Mouse (Mus musculus) hindbrain, embryonic 13.5 days (tissue): ENCODE results near the gene Dus2. TPM values are rescaled to one million over a fixed set of nuclear protein-coding genes. Genes with fewer than 3 reads are reported as not detected.

Source experiments
- ATAC-seq: fragments of 200-750 bp; cut with Nextera tagmentation; 2 replicates; pipeline ENCODE4 v1.8.0; 2017; ENCODE audit warnings: moderate TSS enrichment; ENCODE audit not compliant: low FRiP score
- H3K27ac ChIP-seq: fragments of 300-500 bp; sonication (generic); 2 replicates; pipeline ENCODE4 v1.5.1; 2015; ENCODE audit warnings: inconsistent platforms, mild to moderate bottlenecking, moderate library complexity
- H3K27me3 ChIP-seq: fragments of 300-500 bp; sonication (generic); 2 replicates; pipeline ENCODE4 v1.6.1; 2015; ENCODE audit warnings: mild to moderate bottlenecking, inconsistent platforms
- H3K36me3 ChIP-seq: fragments of 300-500 bp; sonication (generic); 2 replicates; pipeline ENCODE4 v1.6.1; 2015; ENCODE audit warnings: mild to moderate bottlenecking, inconsistent platforms
- H3K4me1 ChIP-seq: fragments of 300-500 bp; sonication (generic); replicated peaks from 2 replicates; pipeline ENCODE4 v1.6.1; 2015; ENCODE audit warnings: inconsistent platforms
- H3K4me2 ChIP-seq: fragments of 300-500 bp; sonication (generic); 2 replicates; pipeline ENCODE4 v1.6.1; 2015; ENCODE audit warnings: inconsistent platforms, mild to moderate bottlenecking, moderate library complexity
- H3K4me3 ChIP-seq: fragments of 300-500 bp; sonication (generic); 2 replicates; pipeline ENCODE4 v1.5.1; 2015; ENCODE audit warnings: mild to moderate bottlenecking, inconsistent platforms
- H3K9ac ChIP-seq: fragments of 300-500 bp; sonication (generic); 2 replicates; pipeline ENCODE4 v1.6.1; 2015; ENCODE audit warnings: mild to moderate bottlenecking, inconsistent platforms
- H3K9me3 ChIP-seq: fragments of 300-500 bp; sonication (generic); 2 replicates; pipeline ENCODE4 v1.6.1; 2016; ENCODE audit warnings: inconsistent platforms
- WGBS: fragments of 180-500 bp; shearing (Covaris S2); methylation state at CpG from one replicate; pipeline ENCODE4 v1.1.7; 2015; 5-methylcytosine and 5-hydroxymethylcytosine counted together
- polyA plus RNA-seq: library from polyadenylated mRNA; unstranded; fragments of >200 nt; fragmentation: Nextera tagmentation; extraction: Ambion mirVana; gene quantifications from 2 replicates; pipeline ENCODE4 v1.2.1, GENCODE M21; 2015

Dus2 gene
- polyA plus RNA-seq = 23.3 and 23.6 TPM in 2 replicates

DNA sequence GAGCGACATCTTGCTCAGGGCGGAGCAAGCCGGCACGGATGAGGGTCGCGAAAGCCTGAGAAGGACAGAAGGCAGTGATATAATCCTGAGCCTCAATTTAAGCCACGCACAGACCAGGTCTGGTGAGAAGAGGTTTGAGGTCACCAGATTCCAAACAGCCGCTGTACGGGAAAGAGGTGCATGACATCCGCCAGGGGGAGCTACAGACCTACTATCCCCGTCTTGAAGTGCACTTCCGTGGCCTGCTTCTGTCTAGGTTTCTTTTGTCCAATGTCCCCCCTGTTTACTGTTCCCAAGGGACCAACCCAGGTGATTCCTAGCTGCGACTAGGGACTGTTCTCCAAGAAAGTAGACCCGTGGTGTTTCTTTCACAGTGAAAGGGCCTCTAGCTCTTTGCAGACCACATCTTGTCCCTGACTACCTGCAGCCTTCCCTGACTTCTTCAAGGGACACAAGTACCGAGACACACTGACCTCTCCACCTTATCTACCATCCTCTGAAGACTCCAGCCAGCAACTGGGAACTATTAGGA lies at the start of gene Dus2:
Dus2 (plus strand) TSS at position 482 of the 532 bp plus-strand sequence.
- Histone ChIP-seq H3K27ac (no peak within 1 kb of the TSS), H3K9me3 (no peaks in the 10 kb centered on the region), H3K27me3 (peaks cover 10% of the 10 kb centered on the region; the same call in 1 of the 2 replicates), H3K4me2 (0 out of 2 replicates have a peak within 1 kb of the TSS, but pooled peaks have one; percentile 16), H3K4me3 (no peak within 1 kb of the TSS), H3K36me3 (no peaks in the 10 kb centered on the region), H3K9ac (no peak within 1 kb of the TSS), H3K4me1 (peaks cover 4% of the 10 kb centered on the region; the same call in 1 of the 2 replicates)
- ATAC-seq = no peak
- WGBS = 12% methylated on average over 15 of the region's 15 CpGs

DNA sequence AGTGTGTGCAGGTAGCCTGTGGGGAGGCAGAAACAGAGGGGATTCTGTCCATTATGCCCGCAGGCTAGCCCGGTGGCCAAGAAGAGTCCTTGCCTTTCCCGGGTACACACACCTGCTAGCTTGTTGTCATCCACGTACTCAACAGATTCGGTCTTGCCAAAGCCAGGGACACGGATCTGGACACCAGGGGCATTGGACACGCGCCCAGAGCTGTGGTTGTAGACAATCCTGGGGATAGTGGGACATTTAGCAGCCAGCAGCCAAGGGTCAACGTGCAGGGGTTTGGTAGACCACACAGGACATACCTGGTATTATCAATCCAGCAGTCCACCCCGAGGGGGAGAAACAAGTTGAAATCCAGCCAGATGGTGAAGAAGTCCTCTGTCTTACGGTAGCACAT lies 49.1 kb upstream of the Dus2 start:
- 95% methylated on average over 11 of the region's 11 CpGs for WGBS
- no peak overlapping the region for H3K9ac ChIP-seq
- no peaks in the 10 kb centered on the region for H3K27me3 ChIP-seq
- H3K4me3 ChIP-seq = no peak overlapping the region
- no peak for ATAC-seq
- H3K4me1 ChIP-seq = peaks cover 11% of the 10 kb centered on the region
- H3K36me3 ChIP-seq = peaks cover 7% of the 10 kb centered on the region; the same call in 1 of the 2 replicates
- no peak overlapping the region for H3K4me2 ChIP-seq
- H3K9me3 ChIP-seq = no peaks in the 10 kb centered on the region
- no peak overlapping the region for H3K27ac ChIP-seq

DNA sequence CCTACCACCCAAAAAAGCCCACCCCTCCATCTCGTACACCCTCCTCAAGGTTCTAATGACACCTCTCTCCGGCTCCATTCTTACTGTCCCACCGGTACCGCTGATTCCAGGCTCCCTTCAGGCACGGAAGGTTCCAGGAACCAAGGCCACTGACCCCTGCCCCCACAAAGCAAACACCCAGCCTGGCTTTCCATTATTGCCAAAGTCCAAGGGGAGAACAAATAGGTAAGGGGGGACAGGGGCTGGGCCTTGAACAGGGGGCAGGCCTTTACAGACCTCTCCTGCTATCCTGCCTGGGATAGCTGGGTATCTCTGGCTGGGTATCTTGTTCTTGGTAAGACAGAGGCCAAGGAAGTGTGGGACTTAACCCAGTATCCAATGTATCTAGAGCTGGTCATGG lies 48.6 kb upstream of the Dus2 start:
- 93% methylated on average over 5 of the region's 5 CpGs for WGBS
- Histone ChIP-seq H3K4me3 (no peak overlapping the region), H3K27ac (no peak overlapping the region), H3K36me3 (peaks cover 7% of the 10 kb centered on the region; the same call in 1 of the 2 replicates), H3K9me3 (no peaks in the 10 kb centered on the region), H3K4me1 (peaks cover 11% of the 10 kb centered on the region), H3K4me2 (no peak overlapping the region), H3K9ac (no peak overlapping the region), H3K27me3 (no peaks in the 10 kb centered on the region)
- no peak for ATAC-seq

DNA sequence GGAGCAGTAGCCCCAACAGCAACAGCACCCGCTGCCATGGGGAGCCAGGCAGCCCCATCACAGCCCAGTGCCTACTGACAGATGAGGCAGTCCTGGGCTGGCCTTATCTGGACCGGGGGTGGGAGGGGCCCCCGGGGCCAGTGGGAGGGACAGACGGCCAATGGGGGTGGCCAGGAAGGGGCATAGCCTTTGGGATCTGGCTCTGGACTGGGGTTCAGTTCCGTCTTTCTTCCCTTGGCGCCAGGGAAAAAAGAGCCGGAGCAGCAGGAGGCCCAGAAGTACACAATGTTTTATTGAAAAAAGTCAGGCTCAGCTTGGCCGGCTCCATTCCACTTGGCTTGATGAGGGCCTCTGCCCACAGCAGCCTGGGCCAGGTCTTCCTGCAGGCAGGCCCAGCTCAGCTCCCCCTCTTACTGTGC lies 47.8 kb upstream of the Dus2 start, which contains the start of gene Lcat:
Lcat (minus strand) TSS at position 62 of the 419 bp plus-strand sequence.
- ATAC-seq = no peak
- no peak within 1 kb of the TSS for H3K9ac ChIP-seq
- no peaks in the 10 kb centered on the region for H3K9me3 ChIP-seq
- H3K27ac ChIP-seq = no peak within 1 kb of the TSS
- H3K27me3 ChIP-seq = no peaks in the 10 kb centered on the region
- peaks cover 4% of the 10 kb centered on the region for H3K4me1 ChIP-seq
- H3K36me3 ChIP-seq = peaks cover 7% of the 10 kb centered on the region; the same call in 1 of the 2 replicates
- no peak within 1 kb of the TSS for H3K4me2 ChIP-seq
- no peak within 1 kb of the TSS for H3K4me3 ChIP-seq
- 54% methylated on average over 8 of the region's 8 CpGs for WGBS

DNA sequence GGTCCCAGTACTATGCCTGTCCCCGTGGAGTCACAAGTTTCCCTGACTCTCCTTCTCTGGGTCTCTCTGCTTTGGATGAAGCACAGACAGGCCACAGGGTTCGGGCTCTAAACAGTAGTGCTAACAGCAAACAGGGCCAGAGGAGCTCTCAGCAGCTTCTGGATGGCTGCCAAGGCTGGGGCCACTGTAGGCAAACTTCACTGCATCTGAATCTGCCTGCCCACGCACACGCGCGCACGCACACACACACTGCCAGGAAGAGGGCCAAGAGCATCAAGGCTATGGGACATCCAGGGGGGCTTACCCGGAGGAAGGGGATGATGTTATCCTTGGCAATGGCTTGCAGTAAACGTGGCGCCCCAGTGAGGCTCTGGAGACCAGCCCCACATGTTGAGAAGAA lies 41.8 kb upstream of the Dus2 start:
- H3K27me3 ChIP-seq = no peaks in the 10 kb centered on the region
- 75% methylated on average over 10 of the region's 10 CpGs for WGBS
- peaks cover 7% of the 10 kb centered on the region; the same call in 1 of the 2 replicates for H3K36me3 ChIP-seq
- H3K4me3 ChIP-seq = no peak overlapping the region
- H3K27ac ChIP-seq = peak overlapping the region; percentile 6; the same call in 1 of the 2 replicates
- H3K9me3 ChIP-seq = no peaks in the 10 kb centered on the region
- ATAC-seq = peak; percentile 30; the same call in 1 of the 2 replicates
- H3K4me1 ChIP-seq = peaks cover 14% of the 10 kb centered on the region
- no peak overlapping the region for H3K9ac ChIP-seq
- H3K4me2 ChIP-seq = no peak overlapping the region

DNA sequence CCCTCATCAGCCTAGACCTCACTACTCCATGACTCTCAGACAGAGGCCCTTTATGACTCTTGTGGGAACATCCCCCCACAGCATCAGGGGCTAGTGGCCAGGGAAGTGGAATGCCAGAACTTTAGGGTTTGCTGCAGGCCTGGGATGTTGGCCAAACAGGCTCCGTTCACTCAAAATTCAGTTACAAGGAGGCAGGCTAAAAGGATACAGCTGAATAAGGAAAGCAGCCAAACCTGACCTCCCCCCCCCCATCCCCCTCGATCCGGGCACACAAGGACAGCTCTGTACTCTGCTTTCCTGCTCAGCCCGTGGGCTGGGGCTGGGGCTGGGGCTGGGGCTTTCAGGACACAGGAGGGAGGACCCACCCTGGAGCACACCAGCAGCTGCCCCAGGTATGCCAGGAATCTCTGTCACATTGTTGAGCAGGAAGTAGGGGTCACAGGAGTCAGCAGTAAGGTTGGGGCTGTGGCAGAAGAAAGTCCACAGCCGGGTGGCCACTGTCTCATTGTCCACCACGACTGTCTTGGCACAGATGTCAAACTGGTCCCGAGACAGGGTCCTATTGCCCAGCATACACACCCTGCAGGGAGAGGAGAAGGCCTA lies 40.0 kb upstream of the Dus2 start:
- Histone ChIP-seq H3K9me3 (no peaks in the 10 kb centered on the region), H3K4me2 (no peak overlapping the region), H3K4me3 (no peak overlapping the region), H3K27me3 (no peaks in the 10 kb centered on the region), H3K9ac (no peak overlapping the region), H3K27ac (peak overlapping the region; percentile 78), H3K4me1 (peaks cover 14% of the 10 kb centered on the region), H3K36me3 (no peaks in the 10 kb centered on the region)
- WGBS = 47% methylated on average over 7 of the region's 7 CpGs
- ATAC-seq = peak; percentile 74

DNA sequence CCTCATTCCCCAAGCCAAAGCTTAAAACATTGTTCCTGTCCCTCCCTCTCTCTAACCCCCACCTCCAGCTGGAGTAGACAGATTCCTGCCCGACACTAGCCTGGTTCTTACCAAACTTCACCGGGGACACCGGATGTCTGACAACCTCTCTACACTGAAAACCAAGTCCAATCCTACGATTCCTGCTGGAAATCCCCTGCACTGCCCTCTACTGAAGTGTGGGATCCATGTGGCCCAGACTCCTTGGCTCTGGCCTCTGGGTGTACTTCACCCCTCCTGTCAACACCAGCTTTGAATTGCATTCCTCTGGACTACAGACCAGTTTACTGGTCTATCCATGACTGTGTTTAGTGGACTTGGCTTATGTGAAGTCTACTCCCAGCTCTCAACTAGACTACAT lies 34.6 kb upstream of the Dus2 start:
- Histone ChIP-seq H3K36me3 (no peaks in the 10 kb centered on the region), H3K4me2 (no peak overlapping the region), H3K4me1 (peaks cover 3% of the 10 kb centered on the region; the same call in 1 of the 2 replicates), H3K9ac (no peak overlapping the region), H3K27me3 (no peaks in the 10 kb centered on the region), H3K27ac (no peak overlapping the region), H3K4me3 (no peak overlapping the region), H3K9me3 (no peaks in the 10 kb centered on the region)
- 94% methylated on average over 4 of the region's 4 CpGs for WGBS
- no peak for ATAC-seq

DNA sequence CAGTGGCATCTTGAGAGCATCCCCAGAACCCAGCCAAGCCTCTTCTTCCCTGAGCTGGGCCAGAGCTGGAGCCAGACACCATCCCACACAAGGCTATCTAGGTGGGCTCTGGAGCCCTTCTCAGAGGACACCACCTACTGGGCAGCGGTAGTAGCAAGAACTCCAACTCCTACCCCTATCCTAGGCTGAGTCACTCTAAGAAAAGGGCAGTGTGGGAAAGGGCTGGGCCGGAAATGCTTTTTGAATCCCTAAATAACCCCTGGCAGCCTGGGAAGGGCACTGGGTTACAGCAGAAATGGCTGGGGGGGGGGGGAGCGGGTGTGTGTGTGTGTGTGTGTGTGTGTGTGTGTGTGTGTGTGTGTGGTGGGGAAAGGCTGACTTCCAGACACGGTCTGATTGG lies 33.3 kb upstream of the Dus2 start:
- Histone ChIP-seq H3K9ac (no peak overlapping the region), H3K4me2 (no peak overlapping the region), H3K27ac (no peak overlapping the region), H3K4me3 (no peak overlapping the region), H3K4me1 (peaks cover 3% of the 10 kb centered on the region; the same call in 1 of the 2 replicates), H3K9me3 (no peaks in the 10 kb centered on the region), H3K36me3 (no peaks in the 10 kb centered on the region), H3K27me3 (no peaks in the 10 kb centered on the region)
- WGBS = 57% methylated on average over 3 of the region's 4 CpGs
- no peak for ATAC-seq

DNA sequence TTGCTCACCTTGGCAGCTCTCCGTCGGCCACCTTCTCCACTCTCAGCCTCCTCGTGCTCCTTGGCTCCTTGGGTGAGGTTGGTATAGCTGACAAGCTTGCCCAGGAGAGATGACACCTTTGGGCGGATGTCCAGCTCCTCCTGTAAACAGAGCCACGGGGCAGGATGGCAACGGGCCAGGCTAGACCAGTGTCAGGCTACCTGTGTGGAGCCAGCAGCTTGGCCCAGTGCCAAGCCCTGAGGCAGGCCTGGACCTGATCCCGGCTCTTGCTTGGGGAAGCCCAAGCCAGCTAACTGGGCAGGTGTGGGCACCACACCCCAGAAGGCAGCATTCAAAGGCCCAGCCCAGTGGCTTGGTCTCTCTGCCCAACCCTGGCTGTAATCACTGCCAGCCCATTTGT lies 31.8 kb upstream of the Dus2 start:
- no peaks in the 10 kb centered on the region for H3K36me3 ChIP-seq
- H3K9me3 ChIP-seq = no peaks in the 10 kb centered on the region
- H3K4me3 ChIP-seq = no peak overlapping the region
- H3K27me3 ChIP-seq = peaks cover 8% of the 10 kb centered on the region
- ATAC-seq = no peak
- 91% methylated on average over 7 of the region's 7 CpGs for WGBS
- H3K4me1 ChIP-seq = peaks cover 3% of the 10 kb centered on the region; the same call in 1 of the 2 replicates
- H3K27ac ChIP-seq = no peak overlapping the region
- no peak overlapping the region for H3K4me2 ChIP-seq
- 0 out of 2 replicates have a peak overlapping the region, but pooled peaks have one; percentile 19 for H3K9ac ChIP-seq

DNA sequence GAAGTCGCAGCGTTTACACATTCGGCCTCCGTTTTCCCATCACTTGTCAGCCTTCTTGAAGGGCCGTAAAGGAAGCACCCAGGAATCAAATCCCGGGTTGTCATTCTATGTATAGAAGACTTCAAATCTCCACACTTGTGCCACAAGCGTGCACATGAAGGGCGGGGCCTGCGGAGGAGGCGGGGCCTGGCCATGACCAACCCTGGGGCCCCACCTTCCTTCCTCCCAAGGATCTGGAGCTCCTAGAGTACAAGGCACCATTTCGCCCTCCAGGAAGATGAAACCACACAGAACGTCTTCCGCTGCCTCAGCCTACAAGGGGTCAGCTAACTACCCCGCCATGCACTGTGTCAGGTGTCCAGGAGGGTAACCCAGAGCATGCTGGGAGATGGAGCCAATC lies 30.0 kb upstream of the Dus2 start:
- WGBS = 74% methylated on average over 14 of the region's 14 CpGs
- Histone ChIP-seq H3K4me2 (no peak overlapping the region), H3K4me1 (peaks cover 10% of the 10 kb centered on the region), H3K27me3 (peaks cover 26% of the 10 kb centered on the region), H3K27ac (no peak overlapping the region), H3K4me3 (no peak overlapping the region), H3K9me3 (no peaks in the 10 kb centered on the region), H3K36me3 (no peaks in the 10 kb centered on the region), H3K9ac (no peak overlapping the region)
- ATAC-seq = no peak

DNA sequence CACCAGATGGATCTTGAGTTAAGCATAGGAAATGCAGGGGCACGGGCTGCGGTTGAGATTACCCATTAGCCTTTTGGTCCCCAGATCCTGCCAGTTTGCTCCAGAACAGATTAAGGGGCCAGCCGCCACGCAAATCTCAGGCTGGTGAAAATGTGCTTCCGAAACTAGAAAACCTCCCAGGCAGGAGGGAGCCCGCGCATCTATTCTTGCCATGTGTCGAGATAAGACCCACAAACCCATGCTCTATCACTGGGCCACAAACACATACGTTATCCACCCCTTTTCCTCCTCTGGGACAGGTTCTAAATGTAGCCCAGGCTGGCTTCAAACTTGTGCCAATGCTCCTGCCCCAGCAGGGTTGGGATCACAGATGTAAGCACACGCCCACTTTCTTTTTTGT lies 29.6 kb upstream of the Dus2 start:
- Histone ChIP-seq H3K4me2 (no peak overlapping the region), H3K4me3 (no peak overlapping the region), H3K4me1 (peaks cover 11% of the 10 kb centered on the region), H3K27ac (no peak overlapping the region), H3K9me3 (no peaks in the 10 kb centered on the region), H3K27me3 (peaks cover 30% of the 10 kb centered on the region), H3K36me3 (no peaks in the 10 kb centered on the region), H3K9ac (no peak overlapping the region)
- ATAC-seq = no peak
- 89% methylated on average over 10 of the region's 10 CpGs for WGBS

DNA sequence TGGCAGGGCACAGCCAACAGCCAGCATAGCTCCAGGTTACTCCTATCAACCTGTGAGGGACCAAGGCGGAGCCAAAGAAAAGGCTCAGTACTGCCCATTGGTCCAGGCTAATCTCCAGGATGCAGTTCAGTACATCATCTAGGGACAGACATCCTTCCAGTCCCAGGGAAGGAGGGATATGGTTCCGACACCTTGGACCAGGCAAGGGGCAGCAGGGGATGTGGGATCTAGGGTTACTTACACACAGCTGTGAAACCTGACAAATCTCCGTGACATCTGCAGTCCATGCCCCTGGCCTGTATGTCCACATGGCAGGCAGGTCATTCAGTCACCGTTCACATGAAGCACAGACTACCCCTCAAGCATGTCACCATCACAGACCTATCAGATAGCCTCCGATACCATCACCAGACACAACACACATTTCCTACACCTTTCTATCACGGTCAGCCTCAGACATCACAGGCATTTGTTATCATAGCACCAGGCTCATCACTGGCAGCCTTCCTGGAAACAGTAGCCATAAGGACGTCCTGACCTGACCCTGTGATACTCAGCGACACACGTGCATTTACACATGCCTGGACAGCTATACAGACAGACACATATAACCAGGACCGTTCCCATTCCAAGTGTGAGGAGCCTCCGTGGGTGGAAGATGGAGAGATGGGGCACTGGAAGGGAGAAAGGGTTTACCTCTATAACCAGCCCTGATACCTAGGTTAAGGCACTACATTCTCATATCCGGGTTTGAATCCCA lies 26.5 kb upstream of the Dus2 start:
- peak overlapping the region; percentile 48 for H3K4me3 ChIP-seq
- H3K4me2 ChIP-seq = peak overlapping the region; percentile 63
- peaks cover 47% of the 10 kb centered on the region for H3K27me3 ChIP-seq
- no peak overlapping the region for H3K27ac ChIP-seq
- no peaks in the 10 kb centered on the region for H3K9me3 ChIP-seq
- no peak overlapping the region for H3K9ac ChIP-seq
- no peak for ATAC-seq
- 75% methylated on average over 12 of the region's 12 CpGs for WGBS
- no peaks in the 10 kb centered on the region for H3K36me3 ChIP-seq
- H3K4me1 ChIP-seq = peaks cover 12% of the 10 kb centered on the region
